Mouse (Mus musculus) left cerebral cortex, adult 2 months (tissue): Measurements from ENCODE around the gene Ehmt1. TPM values are rescaled to one million over a fixed set of nuclear protein-coding genes. Genes with fewer than 3 reads are reported as not detected.

Source experiments
- DNase-seq, 2 experiments: peaks; one replicate each; pipeline ENCODE4 v3.0.0; 2021 to 2022; ENCODE audit warnings: low spot score in 2 of 2, mixed read lengths in 1 of 2; ENCODE audit errors: extremely low spot score in 1 of 2
- H3K27ac ChIP-seq: fragments of 200-600 bp; 2 replicates; pipeline ENCODE4 v1.8.1; 2022
- H3K4me3 ChIP-seq: fragments of 200-600 bp; 2 replicates; pipeline ENCODE4 v1.8.1; 2022
- CTCF ChIP-seq: fragments of 200-600 bp; IDR thresholded peaks from 2 replicates; pipeline ENCODE4 v1.8.1; 2022; ENCODE audit warnings: antibody characterized with exemption, mild to moderate bottlenecking, moderate library complexity
- intact Hi-C: fragments of 180-260 bp; cut with DNase I; formaldehyde crosslinking; loops from one replicate; pipeline ENCODE4 v1.15.1; 2025
- microRNA-seq, 2 experiments: library from miRNA; unstranded; fragments of <30 nt; microRNA quantifications; one replicate each; pipeline ENCODE4 v1.2.0; 2021
- total RNA-seq, 2 experiments: library from RNA; stranded (reverse); gene quantifications; 2 replicates each; pipeline ENCODE4 v1.2.3; 2021

The Ehmt1 gene
- total RNA-seq, 2 experiments from 2014 or later = 53.1 to 59.4 TPM

DNA sequence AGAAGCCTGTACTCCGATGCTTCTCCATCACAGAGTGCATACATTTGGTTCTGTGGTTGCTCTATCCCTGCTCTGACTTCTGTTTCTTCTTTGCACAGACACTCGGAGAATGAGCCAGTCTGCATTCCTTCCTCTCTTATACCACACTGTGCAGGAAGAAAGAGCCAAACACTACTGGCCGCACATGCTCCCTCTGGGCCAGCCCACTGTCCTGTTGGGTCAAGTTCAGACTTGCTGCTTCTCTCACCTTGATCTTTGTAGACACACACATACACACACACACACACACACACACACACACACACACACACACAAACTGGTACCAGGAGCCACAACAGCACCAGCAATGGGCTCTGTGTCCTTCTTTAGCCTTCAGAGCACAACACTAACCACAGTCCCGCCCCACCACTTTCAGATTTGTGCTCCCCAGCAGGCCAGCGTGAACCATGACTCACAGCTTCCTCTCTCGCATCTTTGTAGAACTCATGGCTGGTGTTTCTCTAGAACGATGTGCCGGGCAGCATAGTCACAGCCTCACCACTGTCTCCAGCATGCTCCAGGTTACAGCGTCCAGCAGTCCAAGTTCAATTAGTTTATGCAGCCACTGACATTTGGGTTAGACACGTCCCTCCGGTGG, 143.3 kb downstream of the Ehmt1 start:
- H3K4me3 ChIP-seq = no peak overlapping the region
- DNase-seq = no peak
- no peak for TF ChIP-seq CTCF
- intact Hi-C loops = no loop called here
- H3K27ac ChIP-seq = no peak overlapping the region

DNA sequence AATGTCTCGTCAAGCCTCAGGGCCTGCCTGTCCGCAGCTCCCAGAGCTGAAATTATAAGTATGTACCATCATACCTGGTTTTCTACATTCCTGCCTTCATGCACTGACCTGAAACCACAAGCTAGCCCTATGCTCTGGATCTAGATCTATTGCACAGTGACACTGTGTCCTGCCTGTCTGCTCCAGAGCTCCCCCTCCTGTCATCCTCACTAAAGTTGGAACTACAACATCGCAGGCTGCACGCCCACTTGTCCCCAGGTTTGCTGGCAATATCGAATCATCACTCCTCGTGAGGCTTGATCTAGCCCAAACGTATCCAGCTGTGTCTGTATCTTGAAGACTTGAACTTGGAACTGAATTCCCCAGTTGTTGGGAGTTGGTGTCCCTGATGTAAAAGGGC, 144.6 kb downstream of the Ehmt1 start:
- Histone ChIP-seq H3K4me3 (no peak overlapping the region), H3K27ac (no peak overlapping the region)
- DNase-seq = peak in 1 of 2 experiments; percentile 36
- TF ChIP-seq CTCF = peak; percentile 44
- intact Hi-C loops = no loop called here

DNA sequence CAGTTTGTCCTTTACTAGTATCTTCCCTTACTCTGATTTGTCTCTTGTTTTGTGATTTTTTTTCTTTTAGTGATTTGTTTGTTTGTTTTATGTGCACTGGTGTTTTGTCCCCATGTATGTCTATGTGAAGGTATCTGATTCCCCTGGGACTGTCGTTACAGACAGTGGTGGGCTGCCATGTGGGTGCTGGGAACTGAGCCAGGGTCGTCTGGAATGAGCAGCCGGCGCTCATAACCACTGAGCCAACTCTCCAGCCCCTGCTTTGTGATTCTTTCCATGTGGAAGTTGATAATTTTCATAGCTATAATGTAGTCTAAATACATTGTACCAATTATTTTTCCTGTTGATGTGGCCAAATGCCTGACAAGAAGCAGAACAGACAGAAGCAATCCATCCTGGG, 148.6 kb downstream of the Ehmt1 start:
- Histone ChIP-seq H3K27ac (no peak overlapping the region), H3K4me3 (no peak overlapping the region)
- DNase-seq = no peak
- TF ChIP-seq CTCF = no peak
- intact Hi-C loops = no loop called here

- Histone ChIP-seq H3K27ac (peak within 1 kb of the TSS; percentile 92), H3K4me3 (peak within 1 kb of the TSS; percentile 83)
- no peak for TF ChIP-seq CTCF
- DNase-seq = peak; percentile 93 to 95
- intact Hi-C loops = no loop called here
These were observed 156.3 kb downstream of the Ehmt1 start, which contains the start of gene Cacna1b for GRCm38 (mm10) chr2:24763115-24763557. Cacna1b (minus strand) TSS chr2:24763152.

DNA sequence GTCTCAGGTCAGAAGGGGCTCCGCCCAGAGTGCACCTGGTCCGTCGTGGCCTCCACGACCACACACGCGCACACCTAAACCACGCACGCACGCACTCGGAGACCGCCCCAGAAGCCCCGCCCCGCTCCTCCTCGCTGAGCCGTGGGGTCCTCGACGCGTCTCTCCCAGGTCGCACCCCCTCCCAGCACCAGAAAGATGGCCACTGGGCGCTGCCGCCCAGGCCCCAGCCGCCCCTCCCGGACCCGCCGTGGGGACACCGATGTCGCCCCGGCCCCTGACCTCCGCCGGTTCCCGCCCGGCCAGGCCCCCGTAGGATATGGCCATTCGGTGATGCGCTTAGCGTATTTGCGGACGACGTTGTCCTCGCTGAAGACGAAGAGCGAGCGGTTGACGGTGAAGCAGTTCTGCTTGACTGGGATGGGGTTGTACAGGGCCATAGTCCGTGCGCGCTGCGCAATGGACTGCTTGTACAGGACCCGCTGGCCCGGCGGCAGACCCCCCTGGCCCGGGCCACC, 156.9 kb downstream of the Ehmt1 start:
- Histone ChIP-seq H3K27ac (peak overlapping the region; percentile 92), H3K4me3 (peak overlapping the region; percentile 83)
- peak in 1 of 2 experiments; percentile 63 for DNase-seq
- intact Hi-C loops = no loop called here
- TF ChIP-seq CTCF = no peak

- Histone ChIP-seq H3K4me3 (peak overlapping the region; percentile 83), H3K27ac (peak overlapping the region; percentile 92)
- no peak for TF ChIP-seq CTCF
- intact Hi-C loops = no loop called here
- DNase-seq = peak; percentile 70 to 72
These were observed 157.4 kb downstream of the Ehmt1 start for GRCm38 (mm10) chr2:24761923-24762445.

GRCm38 (mm10) chr2:24755276-24755675, 164.1 kb downstream of the Ehmt1 start:
- intact Hi-C loops = loop anchor here (1.0 to 5.0 kb wide), 3 partner anchors 78 to 348 kb away; no protein-coding TSS in a partner anchor
- Histone ChIP-seq H3K4me3 (no peak overlapping the region), H3K27ac (no peak overlapping the region)
- peak; percentile 79 for TF ChIP-seq CTCF
- DNase-seq = peak; percentile 48 to 65

DNA sequence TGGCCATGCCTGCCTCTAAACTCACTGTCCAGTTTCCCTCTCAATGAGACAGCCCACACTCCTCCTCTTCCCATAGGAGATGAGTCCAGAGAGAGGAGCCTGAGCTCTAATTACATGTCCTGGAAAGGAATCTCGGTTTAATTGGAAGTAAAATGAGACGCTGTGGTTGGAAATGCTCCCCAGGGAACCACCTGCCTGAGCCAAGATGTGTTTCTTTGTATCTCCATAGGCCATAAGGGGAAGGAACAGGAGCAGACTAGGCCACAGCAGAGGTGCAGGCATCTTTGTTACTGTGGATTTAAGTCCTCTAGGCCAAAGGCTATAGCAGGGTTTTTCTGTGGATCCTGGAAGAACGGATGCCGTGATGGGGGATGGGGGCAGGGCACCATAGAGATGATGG, 166.8 kb downstream of the Ehmt1 start:
- intact Hi-C loops = no loop called here
- no peak for DNase-seq
- TF ChIP-seq CTCF = no peak
- Histone ChIP-seq H3K27ac (no peak overlapping the region), H3K4me3 (no peak overlapping the region)

- DNase-seq = no peak
- no peak for TF ChIP-seq CTCF
- Histone ChIP-seq H3K27ac (no peak overlapping the region), H3K4me3 (no peak overlapping the region)
- intact Hi-C loops = no loop called here
These were observed 169.4 kb downstream of the Ehmt1 start for GRCm38 (mm10) chr2:24750051-24750450.

DNA sequence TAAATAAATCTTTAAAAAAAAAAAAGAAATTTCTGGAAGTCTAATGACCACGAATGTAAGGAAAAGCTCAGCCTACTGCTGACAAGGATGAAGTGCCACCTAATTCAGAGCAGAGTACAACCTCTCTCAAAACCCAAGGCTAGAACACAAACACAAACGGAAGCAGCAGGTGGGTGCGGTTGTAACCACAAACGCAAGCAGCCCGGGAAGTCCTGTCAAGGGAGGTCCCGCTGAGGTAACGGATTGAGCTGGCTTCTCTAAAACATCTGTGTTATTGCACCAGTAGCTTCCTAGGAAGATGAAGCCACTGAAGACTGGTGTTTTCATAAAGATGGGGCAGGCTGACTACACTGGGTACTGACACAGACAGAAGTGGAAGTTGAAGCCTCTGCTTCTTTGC, 171.5 kb downstream of the Ehmt1 start:
- no peak overlapping the region for H3K4me3 ChIP-seq
- intact Hi-C loops = no loop called here
- no peak for DNase-seq
- TF ChIP-seq CTCF = no peak
- no peak overlapping the region for H3K27ac ChIP-seq

Small RNA genes lying within 50 kb of the gene (microRNA-seq; reads per million reads assigned to microRNA genes)
- gene Gm22875 = 0 reads per million in 2 experiments

Other genes with a start within 250 kb of the Ehmt1 start
- gene Cacna1b, start 156.5 kb downstream of the Ehmt1 start, total RNA-seq = 10 to 100 TPM; 84.1 to 91.8 TPM
- gene Arrdc1, start 15.6 kb upstream of the Ehmt1 start, total RNA-seq = 10 to 100 TPM; 17.1 to 18.2 TPM
- gene Zmynd19, start 30.2 kb upstream of the Ehmt1 start, total RNA-seq = 10 to 100 TPM; 36.8 to 37.9 TPM
- 10 to 100 TPM; 29.7 to 32.4 TPM for gene Dph7, start 42.8 kb upstream of the Ehmt1 start, total RNA-seq
- 10 to 100 TPM; 70.3 to 76.3 TPM for gene Mrpl41, start 55.5 kb upstream of the Ehmt1 start, total RNA-seq
- gene Pnpla7, start 56.4 kb upstream of the Ehmt1 start, total RNA-seq = 10 to 100 TPM; 22.0 to 22.2 TPM
- 100 to 1,000 TPM; 442 to 471 TPM for gene Nsmf, start 134.7 kb upstream of the Ehmt1 start, total RNA-seq
- not detected for gene Entpd8, start 160.7 kb upstream of the Ehmt1 start, total RNA-seq
- not detected for gene Noxa1, start 175.5 kb upstream of the Ehmt1 start, total RNA-seq